Mouse (Mus musculus) thymus, postnatal 0 days (tissue): ENCODE results near the gene Pde6h. TPM values are rescaled to one million over a fixed set of nuclear protein-coding genes. Genes with fewer than 3 reads are reported as not detected.
"Not testable (repeated sequence)": the region's sequence is repeated elsewhere in the genome, so short reads cannot be mapped to it uniquely, and the experiment has no call there.

Experiments used
- DNase-seq: peaks from one replicate; pipeline ENCODE4 v3.0.0-alpha.2; 2015; ENCODE audit warnings: low spot score
- polyA plus RNA-seq: library from polyadenylated mRNA; unstranded; fragments of >200 nt; fragmentation: Nextera tagmentation; extraction: Ambion mirVana; gene quantifications from 2 replicates; pipeline ENCODE4 v1.2.1, GENCODE M21; 2015

The Pde6h gene
- polyA plus RNA-seq, result 0.75 and 0.89 TPM in 2 replicates

DNA sequence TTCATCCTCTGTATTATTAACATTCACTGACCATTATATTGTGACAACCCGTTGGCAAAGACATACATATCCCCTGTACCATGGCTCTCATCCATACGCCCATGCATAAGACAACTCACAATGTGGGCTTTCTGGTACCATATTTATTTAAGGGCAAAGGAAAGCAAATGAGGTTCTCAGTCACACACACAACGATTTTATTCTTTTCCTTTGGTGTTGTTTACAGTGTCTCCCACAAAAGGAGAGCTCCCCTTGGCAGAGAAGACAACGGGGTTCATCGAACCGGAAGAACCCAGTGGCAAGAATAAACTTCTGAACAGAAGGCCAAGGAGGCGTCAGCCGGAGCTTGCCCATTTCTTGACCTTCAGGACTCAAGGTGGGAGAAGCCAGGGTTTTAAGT is at the start of gene Pde6h:
Gene Pde6h, plus strand, starts transcription at position 301 of the 400 bp plus-strand sequence.
- DNase-seq, result no peak

DNA sequence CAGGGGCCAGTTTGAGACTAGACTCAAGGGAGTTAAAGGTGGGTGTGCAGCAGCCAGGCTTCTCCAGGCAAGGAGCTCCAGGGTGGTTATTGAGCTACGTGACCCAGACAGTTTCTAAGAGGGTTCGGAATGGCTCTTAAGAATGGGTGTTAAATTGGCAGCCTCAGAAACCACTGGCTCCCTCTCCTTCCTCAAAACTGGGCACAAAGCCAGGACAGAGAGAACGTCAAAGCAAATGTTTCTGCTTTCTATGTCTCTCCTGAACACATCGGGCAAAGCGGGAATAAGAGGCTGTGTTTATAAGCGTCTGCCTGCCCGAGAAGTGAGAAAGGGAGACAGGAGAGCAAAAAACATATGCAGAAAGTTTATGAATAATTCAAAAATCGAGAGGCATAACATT is 49.0 kb upstream of the Pde6h start:
- DNase-seq, result no peak

DNA sequence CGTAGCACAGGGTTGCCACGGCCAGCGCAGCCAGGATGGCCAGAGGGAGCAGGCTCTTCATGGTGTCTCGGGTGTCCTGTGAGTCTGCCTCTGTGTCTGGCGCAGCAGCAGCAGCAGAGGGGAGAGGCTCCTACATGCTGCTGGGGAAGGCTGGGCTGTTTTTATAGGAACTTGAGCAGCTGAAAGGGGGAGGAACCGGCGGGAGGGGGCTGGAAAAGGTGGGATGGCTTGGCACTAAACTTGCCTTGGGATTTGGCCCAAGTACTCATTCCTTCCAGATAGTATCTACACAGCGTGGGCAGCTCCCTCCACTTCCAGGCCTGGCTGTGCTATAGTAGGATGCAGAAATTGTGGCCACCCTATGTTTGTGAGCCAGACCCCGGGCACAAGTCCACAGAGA is 48.0 kb upstream of the Pde6h start, which contains the start of gene Mgp:
Gene Mgp, minus strand, starts transcription at position 154 of the 400 bp plus-strand sequence.
- no peak for DNase-seq

DNA sequence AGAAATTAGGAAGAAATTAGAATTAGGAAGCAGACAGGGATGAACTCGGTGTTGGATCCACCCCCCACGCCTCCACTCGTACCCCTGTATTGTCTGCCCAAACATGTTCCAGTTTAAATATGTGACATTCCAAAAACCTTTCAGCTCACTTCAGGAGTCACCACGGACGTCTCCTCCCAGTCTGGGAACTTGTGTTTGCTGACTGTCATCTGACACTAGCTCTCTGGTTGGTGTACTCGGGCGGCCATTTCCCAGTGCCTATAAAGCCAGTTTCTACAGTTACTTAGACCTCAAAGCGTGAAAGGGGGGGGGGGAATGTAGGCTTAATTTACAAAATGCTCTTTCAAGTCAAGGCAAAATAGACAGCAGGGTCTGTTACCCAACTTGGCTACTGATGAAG is 42.0 kb upstream of the Pde6h start:
- DNase-seq, result no peak

DNA sequence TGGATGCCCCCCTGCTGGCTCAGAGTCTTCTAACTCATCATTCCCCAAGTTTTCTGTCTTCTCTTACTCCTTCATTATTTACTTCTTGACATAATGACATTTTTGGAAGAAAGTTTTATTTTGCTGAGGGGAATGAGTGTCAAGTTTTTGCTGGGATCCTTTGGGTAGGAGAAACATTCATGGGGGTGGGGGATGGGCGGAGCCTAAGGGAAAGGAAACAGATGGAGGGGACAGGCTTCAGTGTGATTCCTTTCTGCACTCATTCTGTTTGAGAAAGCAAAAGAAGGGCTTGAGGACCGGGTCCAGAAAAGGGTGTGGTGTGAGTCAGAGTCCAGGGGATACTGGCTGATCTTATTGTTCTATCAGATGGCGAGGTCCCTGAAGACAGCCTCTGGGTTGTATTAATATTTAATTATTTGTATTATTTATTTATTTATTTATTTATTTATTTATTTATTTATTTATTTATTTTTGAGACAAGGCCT is 40.2 kb upstream of the Pde6h start:
- no peak for DNase-seq

DNA sequence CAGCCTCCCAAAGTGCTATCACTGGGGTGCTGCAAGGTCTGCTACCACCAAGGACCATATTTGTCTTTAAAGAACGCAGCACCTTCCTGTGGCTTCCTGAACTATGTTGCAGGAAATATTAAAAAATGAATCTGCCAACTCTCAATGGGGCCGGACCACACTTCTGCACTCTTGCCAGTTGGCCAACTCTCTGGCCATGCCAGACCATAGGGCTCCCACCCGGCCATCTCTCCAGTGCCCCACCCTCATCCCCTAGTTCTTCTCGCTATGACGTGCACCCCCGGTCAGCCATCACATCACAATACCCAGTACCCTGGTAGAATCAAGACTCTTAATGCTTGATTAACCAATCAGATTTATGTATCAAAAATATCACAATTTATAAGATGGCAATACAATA is 39.7 kb upstream of the Pde6h start:
- DNase-seq, result no peak

DNA sequence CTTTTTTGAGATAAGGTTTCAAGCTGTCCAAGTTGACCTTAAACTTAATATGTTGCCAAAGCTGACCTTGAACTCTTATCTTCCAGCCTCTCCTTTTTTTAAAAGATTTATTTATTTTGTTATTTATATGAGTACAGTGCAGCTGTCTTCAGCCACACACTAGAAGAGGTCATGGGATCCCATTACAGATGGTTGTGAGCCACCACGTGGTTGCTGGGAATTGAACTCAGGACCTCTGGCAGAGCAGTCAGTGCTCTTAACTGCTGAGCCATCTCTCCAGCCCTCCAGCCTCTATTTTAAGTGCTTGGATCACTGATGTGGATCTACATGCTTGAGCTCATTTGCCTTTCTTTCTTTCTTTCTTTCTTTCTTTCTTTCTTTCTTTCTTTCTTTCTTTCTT is 38.9 kb upstream of the Pde6h start:
- DNase-seq, result not testable (repeated sequence)

DNA sequence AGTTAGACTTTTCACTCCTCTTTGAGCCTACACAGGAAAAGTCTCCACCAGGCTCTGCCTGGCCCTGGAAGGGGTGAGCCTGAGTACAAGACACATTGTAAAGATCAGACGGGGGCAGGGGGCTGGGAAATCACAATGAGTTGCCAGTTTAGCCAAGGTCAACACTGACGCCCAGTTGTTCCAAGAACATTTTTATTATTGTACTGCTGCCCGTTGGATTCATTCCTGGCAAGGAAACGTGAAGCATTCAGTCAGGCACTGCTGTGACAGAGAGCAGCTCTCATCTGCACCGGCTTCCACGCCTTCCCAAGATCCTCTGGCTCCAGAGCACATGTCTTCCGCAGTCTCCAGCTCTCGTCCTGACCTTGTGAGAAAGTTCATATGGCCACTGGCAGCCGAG is 35.8 kb upstream of the Pde6h start:
- DNase-seq, result no peak

DNA sequence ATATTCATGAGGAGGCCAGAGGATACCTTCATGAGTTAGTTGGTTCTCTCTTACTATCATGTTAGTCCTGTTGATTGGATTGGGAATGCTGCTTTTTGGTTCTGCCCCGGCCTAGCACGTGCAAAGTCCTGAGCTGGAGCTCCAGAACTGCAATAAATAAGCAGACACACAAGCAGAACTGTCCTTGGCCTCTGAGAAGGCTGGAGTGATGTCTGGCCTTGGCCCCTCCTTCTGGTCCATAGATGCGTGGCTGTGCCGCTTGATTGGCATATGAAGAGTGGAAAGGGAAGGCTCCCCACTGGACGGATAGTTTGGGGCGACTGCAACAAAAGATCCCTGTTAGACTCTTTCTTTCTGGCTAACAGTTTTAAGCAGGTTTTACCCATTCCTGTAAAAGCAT is 34.6 kb upstream of the Pde6h start:
- DNase-seq, result no peak

DNA sequence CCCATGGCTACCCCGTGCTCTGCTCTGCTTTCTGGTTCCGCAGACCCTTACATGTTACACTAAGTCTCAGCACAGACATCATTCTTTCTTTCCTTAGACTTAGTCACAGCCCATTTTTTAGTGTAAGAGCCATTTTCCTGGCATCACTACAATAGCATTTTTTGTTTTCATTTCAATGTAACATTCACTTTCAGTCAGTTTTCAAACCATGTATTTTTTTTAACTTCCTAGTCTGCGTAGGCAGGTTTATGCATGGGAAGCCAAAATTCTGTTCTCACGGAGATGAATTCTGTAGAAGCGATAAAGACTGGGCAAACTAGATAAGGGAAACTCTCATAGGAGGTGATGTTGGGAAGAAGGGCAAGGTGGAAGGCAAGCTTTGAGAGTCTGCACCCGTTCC is 34.1 kb upstream of the Pde6h start:
- DNase-seq, result no peak

DNA sequence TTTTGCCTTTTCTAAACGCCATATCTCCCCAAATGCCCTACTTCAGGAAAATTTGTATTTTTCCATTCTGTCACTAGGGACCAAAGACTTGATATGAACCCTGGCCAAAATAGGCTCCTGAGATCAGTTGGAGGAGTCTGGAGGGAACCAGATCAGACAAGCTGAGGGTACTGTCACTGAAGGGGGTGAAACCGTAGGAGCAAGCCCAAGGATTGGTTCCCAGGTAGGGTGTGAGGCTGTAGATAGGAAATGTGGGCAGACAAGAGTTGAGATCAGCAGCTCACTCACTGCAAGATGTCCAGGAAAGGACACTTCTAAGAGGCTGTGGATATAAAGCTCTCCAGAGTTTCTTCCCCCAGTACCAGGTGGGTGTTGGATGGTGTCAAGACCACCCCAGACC is 31.6 kb upstream of the Pde6h start:
- no peak for DNase-seq

DNA sequence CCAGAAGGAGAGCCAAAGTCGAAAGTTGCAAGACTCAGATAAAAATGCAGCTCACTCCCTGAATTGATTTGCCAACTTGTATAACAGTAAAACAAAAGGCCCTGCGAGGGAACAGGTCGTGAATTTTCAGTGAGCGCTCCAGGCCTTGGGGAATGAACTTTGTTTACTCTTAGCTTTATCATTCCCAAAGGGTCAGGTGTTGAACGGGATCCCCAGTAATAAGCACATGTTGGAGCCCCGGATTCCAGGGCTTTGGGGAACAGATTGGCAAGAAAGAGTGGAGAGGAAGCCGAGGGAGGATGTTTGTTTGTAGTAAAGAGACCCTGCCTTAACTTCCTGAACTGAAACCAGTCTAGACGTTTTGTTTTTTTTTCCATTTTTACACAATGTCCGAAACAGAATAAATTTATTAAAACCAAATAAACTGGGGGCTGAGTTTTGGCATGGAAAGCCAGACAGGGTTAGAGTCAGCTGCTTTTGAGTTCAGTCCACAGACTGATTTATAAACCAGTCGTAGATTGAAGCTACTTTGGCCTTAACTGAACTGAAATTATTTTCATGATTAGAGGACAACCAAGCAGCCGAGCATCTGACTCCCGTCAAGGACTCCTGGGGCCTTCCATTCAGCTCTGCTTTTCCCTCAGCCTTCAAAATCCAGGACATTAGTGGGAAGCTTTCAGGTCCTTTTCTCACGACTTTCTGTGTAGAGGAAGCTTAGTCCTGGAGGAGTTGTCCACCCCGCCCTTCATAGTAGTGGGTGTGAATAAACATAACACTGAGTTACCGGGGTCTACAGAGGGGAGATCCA is 28.9 kb upstream of the Pde6h start:
- no peak for DNase-seq

DNA sequence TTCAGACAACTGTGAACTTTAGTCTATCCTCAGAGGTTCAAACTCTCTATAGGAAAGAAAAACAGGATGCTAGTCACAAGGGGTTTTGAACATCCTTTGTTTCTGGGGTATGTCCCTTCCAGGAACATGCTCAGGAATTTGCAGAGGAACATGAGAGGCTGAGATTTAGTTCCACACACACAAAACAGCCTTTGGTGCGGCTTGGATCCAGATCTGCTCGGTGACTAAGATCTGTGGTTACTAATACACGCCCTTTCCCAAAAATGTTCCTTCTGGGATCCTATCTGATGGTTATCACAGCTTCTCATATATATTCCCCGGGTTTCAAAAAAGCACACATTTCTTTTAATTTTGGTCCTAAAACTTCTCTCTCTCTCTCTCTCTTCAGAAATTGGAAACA is 25.8 kb upstream of the Pde6h start:
- no peak for DNase-seq

DNA sequence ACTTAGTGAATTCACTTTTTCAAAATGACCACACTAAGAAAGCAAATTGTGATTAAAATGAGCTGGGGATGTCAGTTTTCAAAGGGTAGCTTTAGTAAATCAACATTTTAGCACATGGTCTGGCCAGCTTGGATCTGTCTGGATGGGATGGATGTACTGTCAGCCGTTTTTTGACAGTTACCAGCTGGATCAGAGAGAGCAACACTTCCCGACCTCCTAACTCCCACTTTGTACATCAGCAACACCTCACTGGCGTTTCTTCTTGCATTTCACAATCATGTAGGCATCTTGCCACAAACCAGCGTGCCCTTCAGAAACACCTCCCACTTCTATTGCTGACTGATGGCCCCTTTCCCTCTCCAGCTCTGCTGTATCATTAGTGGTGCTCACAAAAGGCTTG is 25.4 kb upstream of the Pde6h start:
- no peak for DNase-seq

DNA sequence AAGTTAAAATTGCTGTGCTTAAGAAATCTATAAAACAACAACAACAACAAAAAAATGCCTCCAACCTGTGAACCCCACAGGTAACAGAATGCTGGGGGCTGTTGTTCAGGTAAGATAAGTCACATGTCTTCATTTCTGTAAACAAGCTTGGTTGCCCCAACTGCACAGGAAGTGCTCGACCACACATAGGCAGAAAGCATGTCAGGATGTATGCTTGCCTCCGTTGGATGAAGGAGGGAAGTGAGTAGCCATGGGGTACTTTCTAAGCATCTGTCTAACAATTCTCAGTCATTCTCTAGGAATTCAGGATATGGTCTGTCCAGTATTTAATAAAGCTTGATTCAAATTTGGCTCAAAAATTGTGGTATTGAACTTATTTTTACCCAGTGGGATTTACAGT is 24.7 kb upstream of the Pde6h start:
- DNase-seq, result peak; percentile 55

DNA sequence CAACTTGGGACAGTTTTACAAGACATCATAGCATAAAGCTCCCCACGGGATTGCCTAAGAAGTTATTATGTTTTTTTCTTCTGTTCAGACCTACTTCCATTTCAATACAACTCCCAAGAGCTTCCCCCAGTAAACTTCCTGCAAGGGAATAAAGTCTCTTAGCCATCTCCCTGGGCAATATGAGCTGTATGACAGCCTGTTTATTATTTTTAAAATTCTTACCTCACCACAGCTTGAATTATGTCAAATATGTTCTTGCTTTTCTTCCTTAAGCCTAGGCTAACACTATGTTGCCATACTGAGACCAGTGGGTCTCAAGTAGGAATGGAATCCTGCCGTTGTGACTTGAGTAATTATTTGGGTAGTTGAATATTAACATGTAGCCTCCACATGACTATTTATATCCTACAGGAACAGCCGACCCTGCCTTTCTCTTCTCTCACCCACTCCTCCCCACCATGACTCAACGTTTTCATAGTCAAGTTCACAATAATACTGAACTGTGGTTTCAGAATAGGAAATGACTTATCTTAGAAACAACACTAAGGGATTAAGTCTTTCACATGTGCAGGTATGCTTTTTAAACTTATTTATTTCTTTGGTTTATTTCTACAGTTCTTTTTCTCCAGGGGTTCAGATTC is 23.1 kb upstream of the Pde6h start:
- no peak for DNase-seq

DNA sequence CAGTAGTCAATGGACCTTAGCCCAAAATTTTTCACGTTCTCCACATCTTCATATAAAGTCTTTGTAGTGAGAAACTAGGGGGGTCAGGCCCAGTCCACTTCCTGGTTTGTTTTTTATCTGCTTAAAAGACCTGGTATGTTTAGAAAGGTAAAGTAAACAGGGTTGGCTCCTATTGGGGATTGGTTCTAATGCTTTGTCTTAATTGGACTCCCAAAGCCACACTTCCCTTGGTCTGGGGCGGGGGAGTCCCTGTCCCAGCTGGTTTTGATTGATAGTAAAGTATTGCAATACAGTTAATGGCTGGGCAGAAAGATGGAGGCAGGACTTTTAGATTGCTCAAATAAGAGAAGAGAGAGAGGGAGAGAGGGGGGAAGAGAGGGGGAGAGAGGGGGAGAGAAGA is 22.6 kb upstream of the Pde6h start:
- no peak for DNase-seq

DNA sequence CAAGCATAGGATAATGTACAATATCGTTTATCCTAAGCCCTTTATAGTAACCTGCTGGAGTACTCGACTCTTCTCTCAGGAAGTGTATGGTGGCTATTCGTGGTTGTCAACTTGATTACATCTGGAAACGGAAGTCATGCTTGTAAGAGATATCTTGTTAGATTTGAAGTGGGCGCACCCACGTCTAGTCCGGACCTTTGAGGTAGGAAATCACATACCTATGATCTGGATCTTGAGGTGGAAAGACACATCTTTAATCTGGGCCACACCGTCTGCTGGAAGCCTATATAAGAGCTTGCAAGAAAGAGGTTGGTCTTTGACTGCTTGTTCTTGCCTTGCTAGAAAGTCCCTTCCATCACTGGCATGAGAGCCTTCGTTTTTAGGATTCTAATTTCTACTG is 21.1 kb upstream of the Pde6h start:
- DNase-seq, result no peak

DNA sequence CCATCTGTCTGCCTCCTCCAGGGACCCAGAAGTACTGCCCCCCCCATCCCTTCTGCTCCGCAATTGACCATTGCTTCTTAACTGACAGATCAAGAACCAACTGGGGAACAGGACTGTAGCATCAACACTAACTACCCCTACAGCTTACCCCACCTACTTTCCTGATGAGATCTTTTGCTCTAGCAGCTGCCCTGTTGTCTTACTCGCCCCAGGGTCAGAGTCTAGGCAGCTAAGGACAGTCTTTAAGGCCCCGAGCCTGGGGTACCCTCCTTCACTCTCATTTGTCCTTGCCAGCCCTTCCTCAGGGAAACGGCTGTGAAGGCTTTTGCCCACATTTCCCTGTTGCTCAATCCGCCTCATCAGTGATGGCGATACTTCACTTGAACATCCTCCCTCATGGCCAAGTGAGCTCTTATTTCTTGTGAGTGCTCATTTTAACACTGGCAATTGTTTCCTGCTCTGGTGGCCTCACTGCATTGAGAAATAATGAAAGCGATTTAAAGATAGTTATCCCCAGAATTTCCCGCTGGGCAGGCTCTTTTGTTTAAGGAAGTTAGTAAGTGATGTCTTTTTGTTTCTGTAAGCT is 19.7 kb upstream of the Pde6h start:
- no peak for DNase-seq

DNA sequence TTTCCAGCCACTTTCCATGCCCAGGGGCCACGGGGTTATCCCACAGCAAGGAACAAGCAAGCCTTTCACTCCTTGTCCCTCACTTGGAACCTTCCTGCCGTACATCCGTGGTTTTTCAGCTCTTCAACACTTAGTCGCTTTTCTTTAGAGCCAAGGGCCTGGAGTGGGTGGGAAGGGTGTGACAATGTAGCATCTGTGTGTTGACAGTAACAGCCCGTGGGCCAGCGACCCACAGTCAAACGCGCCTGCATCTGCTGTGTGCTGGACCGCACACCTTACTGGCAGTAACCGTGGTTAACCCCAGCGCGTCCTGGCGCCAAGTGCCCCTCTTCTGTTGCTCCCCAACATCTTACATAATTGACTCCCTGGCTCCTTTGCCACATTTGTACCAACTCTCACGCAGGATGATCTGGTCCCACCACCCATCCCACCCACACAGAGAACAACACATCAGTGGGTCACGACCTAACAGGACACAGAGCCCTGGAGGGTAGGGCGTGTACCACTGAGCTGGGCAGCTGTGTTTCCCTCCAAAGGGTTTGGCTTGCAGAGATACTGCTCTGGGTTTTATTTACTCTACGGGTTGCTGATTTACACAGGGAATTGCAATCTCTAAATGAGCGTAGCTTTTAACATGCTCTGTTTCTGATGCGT is 17.2 kb upstream of the Pde6h start:
- DNase-seq, result no peak

DNA sequence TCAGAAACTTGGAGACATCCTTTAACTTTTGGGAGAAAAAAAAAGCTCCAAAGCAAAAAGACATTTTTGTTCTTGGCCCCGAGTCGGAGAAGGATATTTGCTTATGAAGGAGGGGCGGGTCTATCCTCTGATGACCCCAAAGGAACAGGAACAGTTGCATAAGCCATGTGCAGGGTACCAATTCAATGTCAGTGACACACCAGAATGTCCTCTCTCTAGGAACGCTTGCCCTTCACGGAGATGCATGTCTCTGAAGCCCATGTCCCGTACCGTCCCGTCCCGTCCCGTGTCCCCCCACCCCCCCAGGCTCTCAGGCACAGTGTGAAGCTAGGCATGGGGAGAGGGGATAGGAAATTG is 16.7 kb upstream of the Pde6h start:
- no peak for DNase-seq

DNA sequence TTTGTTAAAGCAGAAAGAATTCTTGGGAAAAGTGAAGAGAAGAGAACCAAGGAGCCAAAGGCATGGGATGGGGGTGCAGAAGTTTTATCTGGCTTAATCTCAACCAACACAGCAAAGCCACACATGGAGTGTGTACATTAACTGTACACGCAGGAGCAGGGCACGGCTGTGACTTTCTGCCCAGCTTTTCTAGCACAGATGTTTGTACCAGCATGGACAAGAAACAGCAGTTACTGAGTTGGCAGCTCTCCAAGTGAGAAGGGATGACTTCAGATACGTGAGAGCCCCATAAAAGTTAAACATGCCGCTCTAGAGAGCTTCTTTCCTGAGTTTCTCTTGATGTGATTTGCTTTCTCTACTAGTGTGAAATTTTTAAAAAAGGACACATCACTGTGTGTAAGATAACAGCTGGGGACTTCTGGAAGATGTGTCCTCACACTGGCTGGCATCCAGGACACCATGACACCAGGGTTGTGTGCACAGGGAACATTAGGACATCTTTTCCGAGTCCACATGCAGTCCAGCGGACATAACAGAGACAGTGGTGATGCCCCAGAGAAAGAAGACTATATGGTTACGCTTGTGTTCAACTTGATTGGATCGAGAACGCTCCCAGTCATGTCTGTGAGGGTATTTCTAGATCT is 13.3 kb upstream of the Pde6h start:
- no peak for DNase-seq
